Mouse (Mus musculus) forebrain, embryonic 13.5 days (tissue): ENCODE measurements at regions not wholly inside any gene's neighbourhood (a gene's known extent, or its start where the extent isn't known, plus 50 kb on each side); places are given as distances from the start of the nearest gene placed in this dataset. TPM values are rescaled to one million over a fixed set of nuclear protein-coding genes. Genes with fewer than 3 reads are reported as not detected.

Experiments used
- ATAC-seq: fragments of 200-750 bp; cut with Nextera tagmentation; 2 replicates; pipeline ENCODE4 v1.8.0; 2017
- H3K27ac ChIP-seq: fragments of 300-500 bp; sonication (generic); 2 replicates; pipeline ENCODE4 v1.5.1; 2015; ENCODE audit warnings: inconsistent platforms, mild to moderate bottlenecking, moderate library complexity
- H3K27me3 ChIP-seq: fragments of 300-500 bp; sonication (generic); 2 replicates; pipeline ENCODE4 v1.6.1; 2015; ENCODE audit warnings: mild to moderate bottlenecking, inconsistent platforms
- H3K36me3 ChIP-seq: fragments of 300-500 bp; sonication (generic); 2 replicates; pipeline ENCODE4 v1.6.1; 2015; ENCODE audit warnings: mild to moderate bottlenecking, inconsistent platforms; ENCODE audit not compliant: poor library complexity, severe bottlenecking
- H3K4me1 ChIP-seq: fragments of 300-500 bp; sonication (generic); 2 replicates; pipeline ENCODE4 v1.6.1; 2015; ENCODE audit warnings: inconsistent platforms
- H3K4me2 ChIP-seq: fragments of 300-500 bp; sonication (generic); 2 replicates; pipeline ENCODE4 v1.6.1; 2015; ENCODE audit warnings: inconsistent platforms, mild to moderate bottlenecking, moderate library complexity
- H3K4me3 ChIP-seq: fragments of 300-500 bp; sonication (generic); 2 replicates; pipeline ENCODE4 v1.5.1; 2015; ENCODE audit warnings: mild to moderate bottlenecking, inconsistent platforms
- H3K9ac ChIP-seq: fragments of 300-500 bp; sonication (generic); 2 replicates; pipeline ENCODE4 v1.6.1; 2015; ENCODE audit warnings: mild to moderate bottlenecking, inconsistent platforms
- H3K9me3 ChIP-seq: fragments of 300-500 bp; sonication (generic); replicated peaks from 2 replicates; pipeline ENCODE4 v1.6.1; 2016; ENCODE audit warnings: inconsistent platforms
- WGBS: fragments of 180-500 bp; shearing (Covaris S2); methylation state at CpG from one replicate; pipeline ENCODE4 v1.1.7; 2015; 5-methylcytosine and 5-hydroxymethylcytosine counted together
- microRNA-seq: library from miRNA; unstranded; fragments of <30 nt; microRNA quantifications from one replicate; pipeline ENCODE4, GENCODE M21; 2016

- no peak for ATAC-seq
- Histone ChIP-seq H3K4me1 (no peaks in the 10 kb centered on the region), H3K9ac (no peak overlapping the region), H3K9me3 (no peaks in the 10 kb centered on the region), H3K36me3 (peaks cover 15% of the 10 kb centered on the region), H3K4me2 (no peak overlapping the region), H3K4me3 (no peak overlapping the region), H3K27me3 (no peaks in the 10 kb centered on the region), H3K27ac (no peak overlapping the region)
- WGBS = 41% methylated on average over 2 of the region's 2 CpGs
Observed at GRCm38 (mm10) chr13:119341833-119342232, 86.6 kb upstream of the Paip1 start.

- Histone ChIP-seq H3K4me3 (no peak overlapping the region), H3K4me2 (no peak overlapping the region), H3K36me3 (peaks cover 14% of the 10 kb centered on the region), H3K27ac (no peak overlapping the region), H3K9me3 (no peaks in the 10 kb centered on the region), H3K4me1 (no peaks in the 10 kb centered on the region), H3K27me3 (no peaks in the 10 kb centered on the region), H3K9ac (no peak overlapping the region)
- 96% methylated on average over 7 of the region's 7 CpGs for WGBS
- ATAC-seq = no peak
Observed at GRCm38 (mm10) chr13:119342761-119343160, 85.6 kb upstream of the Paip1 start.

GRCm38 (mm10) chr13:119347988-119348387 is 80.4 kb upstream of the Paip1 start:
- H3K4me3 ChIP-seq = no peak overlapping the region
- no peak for ATAC-seq
- H3K4me2 ChIP-seq = no peak overlapping the region
- H3K9ac ChIP-seq = no peak overlapping the region
- no peaks in the 10 kb centered on the region for H3K9me3 ChIP-seq
- 100% methylated on average over 3 of the region's 3 CpGs for WGBS
- H3K27ac ChIP-seq = no peak overlapping the region
- peaks cover 16% of the 10 kb centered on the region for H3K36me3 ChIP-seq
- no peaks in the 10 kb centered on the region for H3K4me1 ChIP-seq
- no peaks in the 10 kb centered on the region for H3K27me3 ChIP-seq

GRCm38 (mm10) chr13:119351346-119351745 is 77.1 kb upstream of the Paip1 start:
- peak; percentile 61 for ATAC-seq
- WGBS = 53% methylated on average over 13 of the region's 13 CpGs
- Histone ChIP-seq H3K9me3 (no peaks in the 10 kb centered on the region), H3K4me2 (no peak overlapping the region), H3K27ac (no peak overlapping the region), H3K36me3 (peaks cover 42% of the 10 kb centered on the region), H3K4me1 (no peaks in the 10 kb centered on the region), H3K4me3 (no peak overlapping the region), H3K9ac (no peak overlapping the region), H3K27me3 (no peaks in the 10 kb centered on the region)

GRCm38 (mm10) chr13:119358696-119359095 is 69.7 kb upstream of the Paip1 start:
- no peak overlapping the region for H3K9ac ChIP-seq
- H3K27me3 ChIP-seq = no peaks in the 10 kb centered on the region
- H3K4me3 ChIP-seq = no peak overlapping the region
- peaks cover 58% of the 10 kb centered on the region for H3K36me3 ChIP-seq
- whole genome bisulfite sequencing = 85% methylated on average over 3 of the region's 3 CpGs
- H3K27ac ChIP-seq = no peak overlapping the region
- ATAC-seq = no peak
- H3K4me1 ChIP-seq = no peaks in the 10 kb centered on the region
- no peaks in the 10 kb centered on the region for H3K9me3 ChIP-seq
- H3K4me2 ChIP-seq = no peak overlapping the region

GRCm38 (mm10) chr13:119363379-119363778 is 65.0 kb upstream of the Paip1 start:
- H3K27me3 ChIP-seq = no peaks in the 10 kb centered on the region
- 65% methylated on average over 3 of the region's 3 CpGs for WGBS
- H3K4me3 ChIP-seq = no peak overlapping the region
- ATAC-seq = no peak
- no peak overlapping the region for H3K27ac ChIP-seq
- no peaks in the 10 kb centered on the region for H3K4me1 ChIP-seq
- no peak overlapping the region for H3K4me2 ChIP-seq
- H3K9me3 ChIP-seq = no peaks in the 10 kb centered on the region
- no peak overlapping the region for H3K9ac ChIP-seq
- H3K36me3 ChIP-seq = peaks cover 49% of the 10 kb centered on the region

- Histone ChIP-seq H3K9ac (no peak overlapping the region), H3K27ac (no peak overlapping the region), H3K27me3 (no peaks in the 10 kb centered on the region), H3K4me3 (no peak overlapping the region), H3K9me3 (no peaks in the 10 kb centered on the region), H3K4me2 (no peak overlapping the region), H3K4me1 (no peaks in the 10 kb centered on the region), H3K36me3 (peaks cover 52% of the 10 kb centered on the region)
- ATAC-seq = peak; percentile 30; the same call in 1 of the 2 replicates
- 94% methylated on average over 5 of the region's 5 CpGs for WGBS
Observed at GRCm38 (mm10) chr13:119364160-119364559, 64.2 kb upstream of the Paip1 start.

GRCm38 (mm10) chr13:119367544-119367943 is 60.9 kb upstream of the Paip1 start:
- no peak overlapping the region for H3K27ac ChIP-seq
- no peaks in the 10 kb centered on the region for H3K4me1 ChIP-seq
- H3K4me2 ChIP-seq = no peak overlapping the region
- peaks cover 58% of the 10 kb centered on the region for H3K36me3 ChIP-seq
- no peak for ATAC-seq
- H3K9me3 ChIP-seq = no peaks in the 10 kb centered on the region
- WGBS = 91% methylated on average over 5 of the region's 5 CpGs
- H3K9ac ChIP-seq = no peak overlapping the region
- H3K27me3 ChIP-seq = no peaks in the 10 kb centered on the region
- H3K4me3 ChIP-seq = no peak overlapping the region

GRCm38 (mm10) chr13:119378404-119379037 is 49.9 kb upstream of the Paip1 start:
- 53% methylated on average over 5 of the region's 5 CpGs for WGBS
- Histone ChIP-seq H3K9ac (no peak overlapping the region), H3K4me3 (no peak overlapping the region), H3K9me3 (no peaks in the 10 kb centered on the region), H3K4me1 (no peaks in the 10 kb centered on the region), H3K36me3 (peaks cover 48% of the 10 kb centered on the region), H3K27ac (no peak overlapping the region), H3K27me3 (no peaks in the 10 kb centered on the region), H3K4me2 (no peak overlapping the region)
- 0 out of 2 replicates have a peak, but pooled peaks have one; percentile 36 for ATAC-seq

Small RNA genes lying in the stretch of these regions (microRNA-seq; reads per million reads assigned to microRNA genes)
- gene Gm44488 = not detected
